Mouse (Mus musculus): Measurements from ENCODE around the gene Ephx4.

DNA sequence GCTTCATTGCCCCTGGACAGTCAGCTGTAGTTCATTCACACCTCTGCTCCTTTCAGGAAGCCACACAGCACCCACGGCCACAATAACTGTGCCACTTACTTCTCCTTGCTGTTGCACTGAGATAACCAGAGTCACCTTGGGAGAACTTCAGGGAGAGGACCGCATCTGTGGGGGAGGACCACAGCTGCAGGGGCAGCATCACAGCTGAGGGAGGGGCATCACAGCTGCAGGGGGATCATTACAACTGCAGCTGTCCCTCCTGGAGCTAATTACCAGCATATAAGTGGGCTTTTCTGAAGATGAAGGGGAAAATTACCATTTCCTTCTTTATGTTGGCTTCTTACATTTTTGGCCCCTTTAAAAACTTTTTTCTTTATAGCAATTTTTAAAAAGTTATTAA lies 8.1 kb upstream of the Ephx4 start:
- no peak for TF ChIP-seq POLR2A (IDR thresholded peaks at IDR 0.05; ENCODE audit: insufficient read depth, low read length)
- no peak for TF ChIP-seq CTCF (IDR thresholded peaks at IDR 0.05; ENCODE audit: low read depth, low read length)
- TF ChIP-seq EP300 (IDR thresholded peaks at IDR 0.05; ENCODE audit: insufficient read depth, low read depth, low read length) = no peak
